Mouse (Mus musculus) CD4-positive naive resting alpha-beta T cell, adult 57 days (primary cell): ENCODE results near the gene Kif3c. TPM values are rescaled to one million over a fixed set of nuclear protein-coding genes. Genes with fewer than 3 reads are reported as not detected.

ENCODE experiments used
- total RNA-seq: library from RNA; stranded (reverse); gene quantifications from one replicate; pipeline ENCODE4 v1.2.4, GENCODE M21; 2023

Kif3c gene
- 11.1 TPM for total RNA-seq

DNA sequence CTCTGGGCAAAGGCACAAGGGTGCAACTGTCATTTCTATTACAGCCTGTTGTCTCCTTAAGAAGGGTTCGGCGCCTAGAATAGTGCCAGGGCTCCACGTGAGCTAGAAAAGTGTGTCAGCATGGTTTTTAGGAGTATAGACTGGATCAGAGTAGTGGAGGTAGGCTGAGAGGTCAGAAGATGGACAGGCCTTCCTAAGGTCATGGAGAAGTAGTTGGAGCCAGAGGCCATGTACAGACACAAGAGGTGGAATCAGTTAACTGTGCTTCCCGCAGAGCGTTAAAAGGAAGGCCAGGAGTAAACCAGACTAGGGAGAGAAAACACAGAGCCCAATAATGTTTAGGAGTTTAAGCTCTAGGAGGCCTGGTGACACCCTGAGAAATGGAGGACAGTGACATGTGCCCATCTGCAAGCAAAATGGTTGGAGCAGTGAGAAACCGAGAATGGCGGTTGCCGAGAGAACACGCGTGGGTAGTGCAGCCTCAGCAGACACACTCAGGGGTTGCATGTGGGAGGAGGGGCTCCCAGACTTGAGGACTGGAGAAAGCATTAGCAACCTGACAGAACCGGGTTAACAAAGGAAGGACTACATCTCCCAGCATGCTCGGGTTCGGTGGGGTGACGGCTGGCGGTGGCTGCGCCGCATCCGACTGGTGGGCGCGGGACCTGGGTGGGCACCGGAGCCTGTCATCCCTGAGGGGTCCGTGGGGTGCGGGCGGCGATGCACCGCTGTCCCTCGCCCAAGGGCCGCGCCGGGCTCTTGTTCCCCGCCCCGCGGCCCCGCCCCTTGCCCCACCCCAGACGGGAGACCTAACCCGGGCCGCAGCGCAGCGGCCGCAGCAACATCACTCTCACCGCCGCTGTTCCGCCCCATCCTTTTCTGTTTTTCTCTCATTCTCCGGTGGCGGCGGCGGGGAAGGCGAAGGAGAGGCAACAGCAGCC lies at the start of gene Kif3c:
TSS of gene Kif3c (plus strand) at position 625 of the 941 bp plus-strand sequence.

DNA sequence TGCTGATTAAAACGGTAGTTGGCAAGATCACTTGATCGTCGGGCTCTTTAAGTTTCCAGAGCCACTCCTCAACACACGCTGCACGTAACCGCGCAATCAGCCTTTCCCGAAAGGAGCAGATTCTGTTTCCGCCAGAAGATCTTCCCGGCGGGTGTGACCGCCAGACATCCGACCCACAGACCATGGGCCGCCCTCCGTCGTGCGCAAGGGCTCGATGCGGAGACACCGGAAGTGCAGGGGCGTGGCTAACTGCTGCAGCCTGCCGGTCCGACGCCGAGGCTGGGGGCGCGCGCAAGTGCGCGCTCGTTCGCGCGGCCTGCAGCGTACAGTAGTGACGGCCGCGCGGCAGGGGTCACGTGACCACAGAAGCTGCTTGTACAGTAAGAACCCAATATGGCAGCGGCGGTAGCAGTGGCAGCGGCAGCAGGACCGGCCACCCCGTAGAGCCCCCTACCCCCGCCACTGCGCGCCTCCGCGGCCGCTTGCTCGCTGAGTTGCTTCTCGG lies 61.6 kb downstream of the Kif3c start, which contains the start of gene Asxl2:
TSS of gene Asxl2 (plus strand) at position 328 of the 505 bp plus-strand sequence.

Other genes with a start within 250 kb of the Kif3c start
- 95.8 TPM for gene Rab10, start 55.2 kb upstream of the Kif3c start, total RNA-seq
- 90.7 TPM for gene Asxl2, start 61.7 kb downstream of the Kif3c start, total RNA-seq
- 76.0 TPM for gene Dtnb, start 207.2 kb downstream of the Kif3c start, total RNA-seq